Mouse (Mus musculus): ENCODE results near the gene Tgtp2.

DNA sequence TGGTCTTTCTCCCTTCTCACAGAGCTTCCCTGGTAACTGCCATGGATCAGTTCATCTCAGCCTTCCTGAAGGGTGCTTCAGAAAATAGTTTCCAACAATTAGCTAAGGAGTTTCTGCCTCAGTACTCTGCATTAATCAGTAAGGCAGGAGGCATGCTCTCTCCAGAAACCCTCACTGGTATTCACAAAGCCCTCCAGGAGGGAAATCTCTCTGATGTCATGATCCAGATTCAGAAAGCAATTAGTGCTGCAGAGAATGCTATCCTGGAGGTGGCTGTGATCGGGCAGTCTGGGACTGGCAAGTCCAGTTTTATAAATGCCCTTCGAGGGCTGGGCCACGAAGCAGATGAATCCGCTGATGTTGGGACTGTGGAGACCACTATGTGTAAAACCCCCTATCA is 31.4 kb upstream of the Tgtp2 start:
- no peak for TF ChIP-seq MYOG (IDR thresholded peaks at IDR 0.05; ENCODE audit: control insufficient read depth, extremely low read depth, insufficient read length)
- TF ChIP-seq CEBPB (IDR thresholded peaks at IDR 0.05; ENCODE audit: low read depth), result no peak
- TF ChIP-seq MAX (IDR thresholded peaks at IDR 0.05), result no peak
- no peak for TF ChIP-seq CTCF (IDR thresholded peaks at IDR 0.05; ENCODE audit: control insufficient read depth, insufficient read depth, insufficient read length)
- TF ChIP-seq USF1 (IDR thresholded peaks at IDR 0.05; ENCODE audit: low read depth), result no peak
- TF ChIP-seq FOSL1 (IDR thresholded peaks at IDR 0.05; ENCODE audit: insufficient read depth, low read length, poor library complexity, severe bottlenecking), result no peak
- no peak for TF ChIP-seq MYOD1 (IDR thresholded peaks at IDR 0.05; ENCODE audit: control insufficient read depth, insufficient read length, low read depth)
